10 mouse cellular contexts compared by ENCODE assay signal in genomic region chr9:119852347-119853030, GRCm38 (mm10). TPM values are rescaled to one million over a fixed set of nuclear protein-coding genes. Genes with fewer than 3 reads are reported as not detected.
DNase-seq lines count a peak whose midpoint lies in the region; ATAC-seq and TF ChIP-seq lines count a peak whose summit lies in the region.
"Had no signal": no experiment of that assay in that cellular context is flagged by ENCODE, and none has a peak within 500 bp of the region (broad histone marks: within the 10 kb centered on the region; RNA-seq: fewer than 3 reads in every experiment).

No protein-coding gene starts in this region.

- H3K27ac ChIP-seq in lung, embryonic 14.5 days (ENCODE audit: low read depth) = no peak overlapping the region
- peak overlapping the region; percentile 33; the same call in 1 of the 2 replicates for H3K27ac ChIP-seq in forebrain, embryonic 14.5 days (ENCODE audit: low read depth, low read length)
- H3K27ac ChIP-seq in kidney, embryonic 16.5 days (ENCODE audit: low read length) = peak overlapping the region; percentile 69; the same call in 1 of the 2 replicates
- H3K27ac ChIP-seq: embryonic facial prominence, embryonic 13.5 days; lung, embryonic 15.5 days had no signal

- no peak overlapping the region for H3K9ac ChIP-seq in lung, embryonic 14.5 days
- no peak overlapping the region for H3K9ac ChIP-seq in forebrain, embryonic 14.5 days (ENCODE audit: low read length)
- H3K9ac ChIP-seq in kidney, embryonic 16.5 days (replicated peaks; ENCODE audit: low read length) = no peak overlapping the region
- H3K9ac ChIP-seq: embryonic facial prominence, embryonic 13.5 days; lung, embryonic 15.5 days had no signal

- TF ChIP-seq CTCF in lung, embryonic 14.5 days (IDR thresholded peaks at IDR 0.05; ENCODE audit: low read depth) = peak; percentile 43

- H3K9me3 ChIP-seq in lung, embryonic 14.5 days (ENCODE audit: low read depth, low read length) = no peaks in the 10 kb centered on the region
- no peaks in the 10 kb centered on the region for H3K9me3 ChIP-seq in forebrain, embryonic 14.5 days (replicated peaks; ENCODE audit: control insufficient read depth, low read length)
- H3K9me3 ChIP-seq in kidney, embryonic 16.5 days (ENCODE audit: low read length) = peaks cover 5% of the 10 kb centered on the region
- H3K9me3 ChIP-seq: lung, embryonic 15.5 days had no signal

- no peak for DNase-seq in lung, embryonic 14.5 days
- DNase-seq in lung, adult 18-20 months = no peak
- DNase-seq in forebrain, embryonic 14.5 days (ENCODE audit: low spot score) = peak; percentile 71
- DNase-seq in splenic B cell, adult 2 months (ENCODE audit: low read depth, low spot score) = peak; percentile 23
- DNase-seq in spleen, adult 18-20 months = no peak
- no peak for DNase-seq in frontal cortex, postnatal 14 days (ENCODE audit: low spot score in 2 of 2)
- DNase-seq: heart, postnatal 36 days had no signal

- 67% methylated on average over 10 of the region's 10 CpGs for WGBS in lung, embryonic 14.5 days
- WGBS in forebrain, embryonic 14.5 days = 71% methylated on average over 10 of the region's 10 CpGs
- 37% methylated on average over 10 of the region's 10 CpGs for WGBS in kidney, embryonic 16.5 days

- H3K36me3 ChIP-seq in lung, embryonic 14.5 days (ENCODE audit: insufficient read depth) = no peaks in the 10 kb centered on the region
- no peaks in the 10 kb centered on the region for H3K36me3 ChIP-seq in forebrain, embryonic 14.5 days (ENCODE audit: control insufficient read depth, insufficient read depth, low read length)
- no peaks in the 10 kb centered on the region for H3K36me3 ChIP-seq in kidney, embryonic 16.5 days (ENCODE audit: insufficient read depth, low read length)
- no peaks in the 10 kb centered on the region for H3K36me3 ChIP-seq in splenic B cell, adult 2 months (ENCODE audit: control insufficient read depth, insufficient read depth, low read length, poor library complexity, severe bottlenecking)
- H3K36me3 ChIP-seq: embryonic facial prominence, embryonic 13.5 days; lung, embryonic 15.5 days had no signal

- H3K4me2 ChIP-seq in lung, embryonic 14.5 days = no peak overlapping the region
- no peak overlapping the region for H3K4me2 ChIP-seq in forebrain, embryonic 14.5 days (ENCODE audit: low read length)
- H3K4me2 ChIP-seq in kidney, embryonic 16.5 days (replicated peaks; ENCODE audit: low read depth, low read length) = no peak overlapping the region
- H3K4me2 ChIP-seq: embryonic facial prominence, embryonic 13.5 days; lung, embryonic 15.5 days had no signal

- H3K4me3 ChIP-seq in lung, embryonic 14.5 days (ENCODE audit: low read depth, low read length) = no peak overlapping the region
- H3K4me3 ChIP-seq in forebrain, embryonic 14.5 days (ENCODE audit: low read depth, low read length) = no peak overlapping the region
- no peak overlapping the region for H3K4me3 ChIP-seq in kidney, embryonic 16.5 days (ENCODE audit: low read length)
- H3K4me3 ChIP-seq: embryonic facial prominence, embryonic 13.5 days; lung, embryonic 15.5 days had no signal

- no peak for ATAC-seq in lung, embryonic 14.5 days (ENCODE audit: insufficient read depth)
- no peak for ATAC-seq in forebrain, embryonic 14.5 days
- ATAC-seq in kidney, embryonic 16.5 days (ENCODE audit: low FRiP score, low TSS enrichment) = peak; percentile 80

- no peaks in the 10 kb centered on the region for H3K4me1 ChIP-seq in lung, embryonic 14.5 days (ENCODE audit: insufficient read depth)
- H3K4me1 ChIP-seq in forebrain, embryonic 14.5 days (ENCODE audit: control insufficient read depth, insufficient read depth, low read length) = peaks cover 11% of the 10 kb centered on the region
- H3K4me1 ChIP-seq in kidney, embryonic 16.5 days (ENCODE audit: insufficient read depth, low read length) = peaks cover 28% of the 10 kb centered on the region
- H3K4me1 ChIP-seq: lung, embryonic 15.5 days had no signal

- no peaks in the 10 kb centered on the region for H3K27me3 ChIP-seq in lung, embryonic 14.5 days (ENCODE audit: insufficient read depth, low read length)
- H3K27me3 ChIP-seq in forebrain, embryonic 14.5 days (replicated peaks; ENCODE audit: control insufficient read depth, insufficient read depth, low read length) = no peaks in the 10 kb centered on the region
- H3K27me3 ChIP-seq in kidney, embryonic 16.5 days (ENCODE audit: insufficient read depth, low read length) = no peaks in the 10 kb centered on the region
- H3K27me3 ChIP-seq in splenic B cell, adult 2 months (ENCODE audit: control insufficient read depth, insufficient read depth, low read length, poor library complexity, severe bottlenecking) = no peaks in the 10 kb centered on the region
- H3K27me3 ChIP-seq: embryonic facial prominence, embryonic 13.5 days; lung, embryonic 15.5 days had no signal

RNA-seq across cellular contexts. Expression of gene Scn11a, which starts 27.2 kb away (rescaled TPM):
- polyA plus RNA-seq in lung, embryonic 14.5 days (2014; fragmentation: Nextera tagmentation; extraction: Ambion mirVana) = 0.04 TPM in 1 of 2 replicates, not detected in the other
- 0.14 and 0.15 TPM in 2 replicates for polyA plus RNA-seq in forebrain, embryonic 14.5 days (2014; fragmentation: Nextera tagmentation; extraction: Ambion mirVana)
- 0.05 and 0.09 TPM in 2 replicates for polyA plus RNA-seq in kidney, embryonic 16.5 days (2015; fragmentation: Nextera tagmentation; extraction: Ambion mirVana)
- polyA plus RNA-seq: embryonic facial prominence, embryonic 13.5 days; lung, embryonic 15.5 days had no signal

RNA-seq across cellular contexts. Expression of gene Wdr48, which starts 42.2 kb away (rescaled TPM):
- polyA plus RNA-seq in lung, embryonic 14.5 days (2014; fragmentation: Nextera tagmentation; extraction: Ambion mirVana) = 50.9 and 51.1 TPM in 2 replicates
- 77.3 TPM in 2 replicates for polyA plus RNA-seq in forebrain, embryonic 14.5 days (2014; fragmentation: Nextera tagmentation; extraction: Ambion mirVana)
- polyA plus RNA-seq in kidney, embryonic 16.5 days (2015; fragmentation: Nextera tagmentation; extraction: Ambion mirVana) = 54.2 and 56.5 TPM in 2 replicates

Comparison
In these comparisons a context has a peak if more than half of its experiments do, and no peak if none do; other contexts are left out.
1. DNase-seq: peak in forebrain, embryonic 14.5 days (single experiment) and splenic B cell, adult 2 months (single experiment); none in lung, embryonic 14.5 days (single experiment), lung, adult 18-20 months (0 of 2), spleen, adult 18-20 months (0 of 2) and frontal cortex, postnatal 14 days (0 of 2).